Mouse (Mus musculus): ENCODE measurements around the gene Sfxn3. TPM values are rescaled to one million over a fixed set of nuclear protein-coding genes. Genes with fewer than 3 reads are reported as not detected.

Gene Sfxn3
- polyA plus RNA-seq, 1 experiment: 8.8 TPM

DNA sequence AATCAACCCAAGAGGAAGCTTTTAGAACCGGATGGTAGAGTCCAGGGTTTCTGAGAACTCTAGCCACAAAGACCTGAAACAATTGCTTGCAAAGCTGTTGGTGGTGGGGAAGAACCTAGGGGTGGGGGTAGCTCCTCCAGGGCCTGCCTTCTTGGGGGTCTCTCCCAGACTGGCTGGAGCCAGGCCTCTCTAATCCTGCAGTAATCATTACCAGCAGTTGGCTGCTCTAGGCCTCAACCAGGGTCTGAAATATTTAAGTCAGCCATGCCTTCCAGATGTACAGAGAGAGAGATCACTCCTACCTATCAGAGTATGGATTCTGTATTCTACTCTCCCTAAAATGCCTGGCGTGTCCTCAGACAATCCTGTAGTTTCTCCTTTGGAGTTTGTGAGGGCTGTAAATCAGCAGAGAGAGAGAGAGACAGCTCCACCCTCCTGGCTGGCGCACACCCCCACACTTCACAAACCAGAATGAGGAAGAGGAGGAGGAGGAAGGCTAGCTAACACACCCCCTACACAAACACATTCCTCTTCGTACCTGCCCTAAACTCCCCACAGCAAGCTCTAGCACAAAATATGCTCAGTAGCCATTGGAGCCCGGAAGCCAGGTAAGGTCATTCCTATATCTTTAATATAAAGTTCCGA lies 33.6 kb upstream of the Sfxn3 start:
- Histone ChIP-seq H3K4me1 (ENCODE audit: control insufficient read depth, insufficient read depth, insufficient read length, low read length) (peaks cover 17% of the 10 kb centered on the region), H3K27ac (ENCODE audit: insufficient read depth, low read depth, low read length) (peak overlapping the region; percentile 90), H3K4me3 (ENCODE audit: low read depth, low read length) (no peak overlapping the region), H3K27me3 (ENCODE audit: control insufficient read depth, insufficient read depth, low read length) (no peaks in the 10 kb centered on the region), H3K36me3 (ENCODE audit: control insufficient read depth, insufficient read depth, low read length) (peaks cover 29% of the 10 kb centered on the region)
- WGBS: 30% methylated on average over 6 of the region's 6 CpGs
- TF ChIP-seq CTCF (IDR thresholded peaks at IDR 0.05; ENCODE audit: extremely low read depth, insufficient read length, insufficient replicate concordance, low read depth, low read length) (no peak), POLR2A (IDR thresholded peaks at IDR 0.05; ENCODE audit: low read depth, low read length) (no peak)

DNA sequence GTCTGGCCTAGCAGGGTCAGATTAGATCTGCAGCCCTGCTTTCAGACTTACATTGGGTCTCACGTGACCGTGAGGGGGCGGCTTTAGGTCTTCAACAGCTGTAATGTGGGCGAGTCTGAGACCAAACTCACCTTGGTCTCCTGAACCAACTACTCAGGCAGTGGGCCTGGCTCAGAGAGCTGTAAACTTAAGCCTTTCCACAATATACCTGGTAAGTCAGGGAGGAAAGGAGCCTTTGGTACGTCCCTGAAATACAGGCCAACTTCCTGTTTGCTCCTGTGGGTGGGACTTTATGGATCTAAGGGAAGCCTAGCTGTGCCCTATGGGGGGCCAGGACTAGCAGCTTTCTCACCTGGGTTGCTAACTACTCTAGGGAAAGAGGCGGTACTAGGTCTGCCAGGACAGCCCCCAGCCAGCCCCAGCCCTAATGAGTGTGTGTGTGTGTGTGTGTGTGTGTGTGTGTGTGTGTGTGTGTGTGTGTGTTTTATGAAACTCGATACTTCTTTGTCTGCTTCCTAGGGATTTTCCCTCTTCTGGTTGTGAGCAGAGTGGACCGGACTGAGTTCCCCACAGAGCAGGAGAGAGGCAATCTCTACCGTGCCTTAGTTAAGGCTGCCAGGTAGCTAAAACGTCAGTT lies 32.9 kb upstream of the Sfxn3 start, which contains the start of gene Lzts2:
Gene Lzts2 (plus strand): TSS at position 80 of the 637 bp plus-strand sequence.
- H3K4me3 ChIP-seq (ENCODE audit: low read depth, low read length): peak within 1 kb of the TSS; percentile 73
- peaks cover 17% of the 10 kb centered on the region for H3K4me1 ChIP-seq (ENCODE audit: control insufficient read depth, insufficient read depth, insufficient read length, low read length)
- H3K36me3 ChIP-seq (ENCODE audit: control insufficient read depth, insufficient read depth, low read length): peaks cover 25% of the 10 kb centered on the region
- WGBS: 6% methylated on average over 10 of the region's 10 CpGs
- peak within 1 kb of the TSS; percentile 90 for H3K27ac ChIP-seq (ENCODE audit: insufficient read depth, low read depth, low read length)
- TF ChIP-seq POLR2A (IDR thresholded peaks at IDR 0.05; ENCODE audit: low read depth, low read length): peak; percentile 19; the same call in 1 of the 2 replicates
- peak; percentile 21; the same call in 1 of the 2 replicates for TF ChIP-seq CTCF (IDR thresholded peaks at IDR 0.05; ENCODE audit: extremely low read depth, insufficient read length, insufficient replicate concordance, low read depth, low read length)
- no peaks in the 10 kb centered on the region for H3K27me3 ChIP-seq (ENCODE audit: control insufficient read depth, insufficient read depth, low read length)

DNA sequence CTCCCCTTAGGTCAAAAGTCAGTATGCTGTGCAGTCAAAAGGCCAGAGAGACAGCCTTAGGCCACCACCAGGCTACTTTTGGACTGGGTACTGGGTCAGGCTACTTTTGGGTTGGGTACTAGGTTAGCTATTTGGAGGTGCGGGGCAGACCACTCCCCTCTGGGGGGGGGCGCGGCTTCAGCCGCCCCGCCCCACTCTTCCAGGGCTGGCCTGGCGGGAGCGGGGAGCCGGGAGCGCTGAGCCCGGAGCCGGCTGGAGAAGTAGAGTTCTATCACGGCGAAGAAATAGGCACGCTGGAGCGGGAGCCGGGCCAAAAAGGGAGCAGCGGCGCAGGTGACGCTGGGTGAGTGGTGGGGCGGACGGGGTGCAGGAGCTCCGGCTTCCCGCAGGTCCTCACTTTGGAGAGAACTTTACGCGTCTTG lies 32.3 kb upstream of the Sfxn3 start:
- no peaks in the 10 kb centered on the region for H3K27me3 ChIP-seq (ENCODE audit: control insufficient read depth, insufficient read depth, low read length)
- peaks cover 21% of the 10 kb centered on the region for H3K36me3 ChIP-seq (ENCODE audit: control insufficient read depth, insufficient read depth, low read length)
- TF ChIP-seq CTCF (IDR thresholded peaks at IDR 0.05; ENCODE audit: extremely low read depth, insufficient read length, insufficient replicate concordance, low read depth, low read length) (no peak), POLR2A (IDR thresholded peaks at IDR 0.05; ENCODE audit: low read depth, low read length) (no peak; the same call in 1 of the 2 replicates)
- peak overlapping the region; percentile 90 for H3K27ac ChIP-seq (ENCODE audit: insufficient read depth, low read depth, low read length)
- H3K4me1 ChIP-seq (ENCODE audit: control insufficient read depth, insufficient read depth, insufficient read length, low read length): peaks cover 17% of the 10 kb centered on the region
- 0% methylated on average over 24 of the region's 25 CpGs for WGBS
- H3K4me3 ChIP-seq (ENCODE audit: low read depth, low read length): peak overlapping the region; percentile 73

DNA sequence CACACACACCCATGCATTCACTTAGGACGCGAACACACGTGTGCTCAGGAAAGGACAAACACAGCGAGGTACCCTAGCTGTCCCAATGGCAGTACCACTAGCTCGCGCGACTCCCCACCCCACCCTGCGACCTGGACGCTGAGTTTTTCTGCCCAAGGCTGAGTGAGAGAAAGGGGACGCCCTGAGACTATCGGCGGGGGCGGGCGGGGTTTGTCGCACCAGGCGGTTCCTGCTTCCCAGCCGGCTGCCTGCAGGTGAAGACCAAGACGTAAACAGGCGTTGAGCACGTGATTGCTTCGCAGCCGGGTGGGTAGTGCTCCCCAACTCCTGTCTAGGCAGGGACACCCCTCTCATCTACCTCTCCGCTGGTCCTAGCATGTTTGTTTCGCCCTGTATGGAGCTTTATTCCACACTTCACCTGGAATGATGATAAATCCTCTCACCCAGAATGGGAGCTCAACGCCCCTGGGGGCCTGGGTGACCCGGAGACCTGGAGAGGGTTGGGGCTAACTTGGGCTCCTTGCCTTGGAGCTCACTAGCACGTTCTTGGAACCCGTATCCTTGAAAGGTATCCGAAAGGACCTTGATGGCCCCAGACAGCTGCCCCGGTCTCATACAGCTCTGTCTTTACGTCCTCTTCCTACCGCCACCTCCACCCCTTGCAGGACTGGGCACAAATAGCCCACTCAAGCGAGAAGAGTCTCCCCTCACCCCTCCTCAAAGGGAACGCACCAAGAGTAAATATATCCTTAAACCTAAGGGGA lies 31.6 kb upstream of the Sfxn3 start:
- Histone ChIP-seq H3K27ac (ENCODE audit: insufficient read depth, low read depth, low read length) (peak overlapping the region; percentile 90), H3K4me1 (ENCODE audit: control insufficient read depth, insufficient read depth, insufficient read length, low read length) (peaks cover 19% of the 10 kb centered on the region), H3K4me3 (ENCODE audit: low read depth, low read length) (peak overlapping the region; percentile 73), H3K36me3 (ENCODE audit: control insufficient read depth, insufficient read depth, low read length) (peaks cover 14% of the 10 kb centered on the region), H3K27me3 (ENCODE audit: control insufficient read depth, insufficient read depth, low read length) (no peaks in the 10 kb centered on the region)
- TF ChIP-seq CTCF (IDR thresholded peaks at IDR 0.05; ENCODE audit: extremely low read depth, insufficient read length, insufficient replicate concordance, low read depth, low read length) (no peak), POLR2A (IDR thresholded peaks at IDR 0.05; ENCODE audit: low read depth, low read length) (no peak)
- under 1% methylated on average over 34 of the region's 34 CpGs for WGBS

DNA sequence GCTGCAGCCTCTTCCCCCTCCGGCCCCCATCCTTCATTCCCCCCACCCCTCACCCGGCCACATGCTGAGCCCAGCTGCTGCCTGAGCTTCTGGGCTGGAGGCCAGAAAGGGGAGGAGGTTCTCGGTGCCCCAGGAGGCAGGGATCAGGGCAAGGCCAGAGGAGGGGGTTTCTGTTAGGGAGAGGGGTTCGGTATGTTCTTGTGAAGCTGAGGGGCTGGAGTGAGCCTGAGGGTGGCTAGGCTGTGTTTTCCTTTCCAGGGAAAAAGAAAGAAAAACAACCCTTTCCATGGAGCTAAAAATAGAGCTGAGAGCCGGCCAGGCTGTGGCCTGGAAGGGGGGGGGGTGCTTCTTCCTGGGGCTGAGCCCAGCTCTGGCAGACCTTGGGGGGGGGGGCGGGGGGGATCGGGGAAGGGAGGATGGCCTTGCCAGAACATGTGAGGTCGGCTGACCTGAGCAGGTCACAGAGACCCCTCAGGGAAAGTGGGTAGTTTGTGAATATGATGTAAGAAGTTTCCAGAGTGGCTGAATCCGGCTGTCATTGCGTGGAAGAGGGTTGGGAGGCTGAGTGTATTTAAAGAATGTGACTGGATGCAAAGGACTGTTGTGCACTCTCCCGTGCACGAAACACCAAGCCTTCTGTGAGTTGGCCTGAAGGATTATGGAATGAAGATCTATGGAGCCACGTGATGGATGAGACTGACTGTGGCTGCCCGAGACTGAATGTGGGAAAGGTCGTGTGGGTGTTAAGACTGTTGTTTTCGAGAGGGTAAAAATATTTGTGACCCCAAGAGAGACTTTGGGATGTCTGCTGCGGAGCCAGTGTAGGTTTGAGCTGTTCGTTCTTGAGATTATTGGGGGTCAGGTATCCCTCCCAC lies 30.7 kb upstream of the Sfxn3 start:
- peaks cover 20% of the 10 kb centered on the region for H3K4me1 ChIP-seq (ENCODE audit: control insufficient read depth, insufficient read depth, insufficient read length, low read length)
- H3K4me3 ChIP-seq (ENCODE audit: low read depth, low read length): peak overlapping the region; percentile 73
- WGBS: 1% methylated on average over 18 of the region's 18 CpGs
- H3K27me3 ChIP-seq (ENCODE audit: control insufficient read depth, insufficient read depth, low read length): no peaks in the 10 kb centered on the region
- H3K27ac ChIP-seq (ENCODE audit: insufficient read depth, low read depth, low read length): peak overlapping the region; percentile 94
- no peak for TF ChIP-seq CTCF (IDR thresholded peaks at IDR 0.05; ENCODE audit: extremely low read depth, insufficient read length, insufficient replicate concordance, low read depth, low read length)
- TF ChIP-seq POLR2A (IDR thresholded peaks at IDR 0.05; ENCODE audit: low read depth, low read length): no peak
- H3K36me3 ChIP-seq (ENCODE audit: control insufficient read depth, insufficient read depth, low read length): peaks cover 10% of the 10 kb centered on the region; the same call in 1 of the 2 replicates

- TF ChIP-seq POLR2A (IDR thresholded peaks at IDR 0.05; ENCODE audit: low read depth, low read length): no peak; the same call in 1 of the 2 replicates
- peak; percentile 51; the same call in 1 of the 2 replicates for TF ChIP-seq CTCF (IDR thresholded peaks at IDR 0.05; ENCODE audit: extremely low read depth, insufficient read length, insufficient replicate concordance, low read depth, low read length)
- under 1% methylated on average over 25 of the region's 27 CpGs for WGBS
- Histone ChIP-seq H3K27ac (ENCODE audit: insufficient read depth, low read depth, low read length) (peak overlapping the region; percentile 94), H3K4me1 (ENCODE audit: control insufficient read depth, insufficient read depth, insufficient read length, low read length) (peaks cover 20% of the 10 kb centered on the region), H3K36me3 (ENCODE audit: control insufficient read depth, insufficient read depth, low read length) (peaks cover 6% of the 10 kb centered on the region; the same call in 1 of the 2 replicates), H3K4me3 (ENCODE audit: low read depth, low read length) (peak overlapping the region; percentile 68), H3K27me3 (ENCODE audit: control insufficient read depth, insufficient read depth, low read length) (no peaks in the 10 kb centered on the region)
Observed at GRCm38 (mm10) chr19:45017216-45017771, 30.0 kb upstream of the Sfxn3 start.
